Mouse (Mus musculus) forebrain, embryonic 16.5 days (tissue): ENCODE measurements around the gene Rap1gds1. TPM values are rescaled to one million over a fixed set of nuclear protein-coding genes. Genes with fewer than 3 reads are reported as not detected.
A peak's percentile ranks its signal among the peaks of the same experiment; 100 is the strongest.

Experiments used
- ATAC-seq: fragments of 200-750 bp; cut with Nextera tagmentation; 2 replicates; pipeline ENCODE4 v1.8.0; 2017; ENCODE audit warnings: mild to moderate bottlenecking, moderate library complexity
- H3K27ac ChIP-seq: fragments of 300-500 bp; sonication (generic); 2 replicates; pipeline ENCODE4 v1.5.1; 2014; ENCODE audit warnings: low read length, control low read depth
- H3K27me3 ChIP-seq: fragments of 300-500 bp; sonication (generic); replicated peaks from 2 replicates; pipeline ENCODE4 v1.6.1; 2014; ENCODE audit warnings: low read length; ENCODE audit not compliant: control insufficient read depth, insufficient read depth
- H3K36me3 ChIP-seq: fragments of 300-500 bp; sonication (generic); 2 replicates; pipeline ENCODE4 v1.6.1; 2014; ENCODE audit not compliant: control insufficient read depth, insufficient read depth
- H3K4me1 ChIP-seq: fragments of 300-500 bp; sonication (generic); replicated peaks from 2 replicates; pipeline ENCODE4 v1.6.1; 2014; ENCODE audit warnings: low read length; ENCODE audit not compliant: control insufficient read depth, insufficient read depth
- H3K4me2 ChIP-seq: fragments of 300-500 bp; sonication (generic); 2 replicates; pipeline ENCODE4 v1.6.1; 2014; ENCODE audit warnings: mild to moderate bottlenecking, low read length, control low read depth
- H3K4me3 ChIP-seq: fragments of 300-500 bp; sonication (generic); replicated peaks from 2 replicates; pipeline ENCODE4 v1.5.1; 2014; ENCODE audit warnings: mild to moderate bottlenecking, low read length, control low read depth
- H3K9ac ChIP-seq: fragments of 300-500 bp; sonication (generic); replicated peaks from 2 replicates; pipeline ENCODE4 v1.6.1; 2014; ENCODE audit warnings: low read depth, low read length, control low read depth
- H3K9me3 ChIP-seq: fragments of 300-500 bp; sonication (generic); 2 replicates; pipeline ENCODE4 v1.6.1; 2016; ENCODE audit warnings: low read length; ENCODE audit not compliant: control insufficient read depth
- WGBS: fragments of 180-500 bp; shearing (Covaris S2); extraction: QIAGEN DNeasy Blood & Tissue Kit; methylation state at CpG from one replicate; pipeline ENCODE4 v1.1.7; 2014; 5-methylcytosine and 5-hydroxymethylcytosine counted together
- polyA plus RNA-seq: library from polyadenylated mRNA; unstranded; fragments of >200 nt; fragmentation: Nextera tagmentation; extraction: Ambion mirVana; gene quantifications from 2 replicates; pipeline ENCODE4 v1.2.1, GENCODE M21; 2015

The Rap1gds1 gene
- polyA plus RNA-seq, 1 experiment from 2014 or later = 71.0 TPM

GRCm38 (mm10) chr3:139069539-139069938 lies 5.5 kb downstream of the Rap1gds1 start:
- no peaks in the 10 kb centered on the region for H3K36me3 ChIP-seq
- no peak overlapping the region for H3K27ac ChIP-seq
- no peak for ATAC-seq
- H3K4me1 ChIP-seq = peaks cover 4% of the 10 kb centered on the region
- WGBS = 90% methylated on average over 4 of the region's 4 CpGs
- H3K9ac ChIP-seq = no peak overlapping the region
- no peaks in the 10 kb centered on the region for H3K27me3 ChIP-seq
- H3K4me2 ChIP-seq = no peak overlapping the region
- no peaks in the 10 kb centered on the region for H3K9me3 ChIP-seq
- no peak overlapping the region for H3K4me3 ChIP-seq

- H3K9ac ChIP-seq = no peak overlapping the region
- H3K36me3 ChIP-seq = no peaks in the 10 kb centered on the region
- H3K4me2 ChIP-seq = no peak overlapping the region
- no peak for ATAC-seq
- 96% methylated on average over 9 of the region's 9 CpGs for WGBS
- H3K9me3 ChIP-seq = peaks cover 3% of the 10 kb centered on the region
- H3K4me1 ChIP-seq = no peaks in the 10 kb centered on the region
- H3K4me3 ChIP-seq = no peak overlapping the region
- no peak overlapping the region for H3K27ac ChIP-seq
- no peaks in the 10 kb centered on the region for H3K27me3 ChIP-seq
These were observed 10.9 kb downstream of the Rap1gds1 start for GRCm38 (mm10) chr3:139064076-139064475.

DNA sequence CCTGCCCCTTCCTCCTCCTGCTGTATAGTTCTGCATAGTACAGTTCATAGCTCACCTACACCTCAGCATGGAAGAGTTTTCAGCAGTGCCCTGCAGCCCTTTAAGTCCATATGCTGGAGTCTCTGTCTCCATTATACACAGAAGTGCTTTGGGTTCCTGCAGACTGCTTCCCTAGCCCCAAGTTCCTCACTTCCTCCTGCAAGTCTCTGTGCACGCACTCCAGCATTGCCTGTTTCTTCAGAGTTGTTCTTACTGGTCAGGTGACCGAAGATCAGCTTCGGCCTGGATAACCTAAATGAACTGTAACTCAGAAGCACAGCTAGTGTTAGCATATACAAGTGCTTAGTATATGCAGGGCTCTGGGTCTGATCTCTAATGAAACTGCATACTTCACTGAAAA lies 12.9 kb downstream of the Rap1gds1 start:
- Histone ChIP-seq H3K27ac (no peak overlapping the region), H3K36me3 (no peaks in the 10 kb centered on the region), H3K4me2 (no peak overlapping the region), H3K9ac (no peak overlapping the region), H3K27me3 (no peaks in the 10 kb centered on the region), H3K9me3 (peaks cover 3% of the 10 kb centered on the region), H3K4me3 (no peak overlapping the region), H3K4me1 (no peaks in the 10 kb centered on the region)
- 97% methylated on average over 3 of the region's 3 CpGs for WGBS
- no peak for ATAC-seq

DNA sequence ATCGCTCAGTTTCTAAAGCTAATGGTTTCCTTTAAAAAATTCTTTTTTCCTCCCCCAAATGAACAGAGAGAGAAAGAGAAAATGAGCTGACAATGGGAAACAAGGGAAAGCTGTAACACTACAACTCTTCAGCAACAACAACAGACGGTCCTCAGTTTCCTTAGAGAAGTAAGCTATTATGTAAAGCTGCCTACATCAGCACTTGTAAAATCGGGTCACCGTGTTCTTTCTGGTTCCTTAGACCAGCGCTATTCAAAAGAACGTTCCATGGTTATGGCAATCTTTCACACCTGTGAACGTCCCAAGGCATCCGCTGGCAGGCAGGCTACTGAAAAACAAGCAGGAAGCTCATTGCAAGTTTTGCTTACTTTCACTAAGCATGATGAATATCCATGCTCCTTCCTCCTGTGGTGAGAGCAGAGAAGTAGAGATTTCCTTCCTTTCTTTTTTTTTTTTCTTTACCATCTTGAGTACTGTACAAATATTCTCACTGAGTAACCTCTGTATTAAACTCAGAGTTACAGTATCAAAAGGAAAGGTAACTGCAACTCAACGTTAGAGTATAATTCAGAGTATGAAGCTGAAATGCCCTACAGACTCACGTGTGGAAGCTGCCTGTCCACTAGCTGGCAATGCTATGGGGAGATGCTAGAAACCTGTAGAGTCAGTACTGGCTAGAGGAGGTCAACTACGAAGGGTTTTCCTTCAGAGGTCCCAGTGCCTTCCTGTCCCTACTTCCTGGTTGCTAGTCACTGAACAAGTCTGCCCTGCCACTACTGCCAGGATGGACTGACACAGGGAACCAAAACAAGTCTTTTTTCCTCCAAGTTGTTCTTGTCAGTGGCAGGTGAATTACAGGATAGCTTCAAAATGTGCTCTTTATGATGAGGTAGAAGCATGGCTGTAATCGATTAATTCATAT lies 26.0 kb downstream of the Rap1gds1 start:
- Histone ChIP-seq H3K27me3 (no peaks in the 10 kb centered on the region), H3K4me3 (no peak overlapping the region), H3K36me3 (0 out of 2 replicates have a peak, but pooled peaks cover 2% of the 10 kb centered on the region), H3K4me2 (no peak overlapping the region), H3K27ac (no peak overlapping the region), H3K9me3 (no peaks in the 10 kb centered on the region), H3K4me1 (no peaks in the 10 kb centered on the region), H3K9ac (no peak overlapping the region)
- no peak for ATAC-seq
- WGBS = 93% methylated on average over 12 of the region's 12 CpGs

DNA sequence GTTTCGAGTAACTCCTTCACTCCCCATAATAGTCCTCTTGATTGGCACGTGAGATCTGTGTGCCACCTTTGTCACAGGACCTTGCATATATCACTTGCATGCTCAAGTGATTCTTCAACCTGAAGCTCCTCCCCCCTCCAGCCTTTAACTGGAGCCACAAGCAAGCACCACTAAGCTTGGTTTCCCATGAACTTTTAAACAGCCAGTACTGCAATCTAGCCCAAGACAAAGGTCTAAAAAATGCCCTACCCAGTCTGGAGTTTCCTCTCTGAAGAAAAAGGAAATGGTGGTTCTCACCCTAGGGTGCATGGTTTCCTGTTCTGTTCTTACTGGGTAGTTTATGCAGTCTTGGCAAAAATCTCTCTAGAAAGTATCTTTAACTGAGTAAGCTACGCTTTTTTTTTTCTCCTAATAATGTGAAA lies 32.6 kb downstream of the Rap1gds1 start:
- no peak for ATAC-seq
- no peaks in the 10 kb centered on the region for H3K36me3 ChIP-seq
- H3K27ac ChIP-seq = no peak overlapping the region
- no peaks in the 10 kb centered on the region for H3K9me3 ChIP-seq
- H3K27me3 ChIP-seq = no peaks in the 10 kb centered on the region
- 74% methylated on average over 3 of the region's 3 CpGs for WGBS
- no peak overlapping the region for H3K9ac ChIP-seq
- H3K4me3 ChIP-seq = no peak overlapping the region
- H3K4me2 ChIP-seq = no peak overlapping the region
- H3K4me1 ChIP-seq = no peaks in the 10 kb centered on the region

- no peaks in the 10 kb centered on the region for H3K9me3 ChIP-seq
- H3K27me3 ChIP-seq = no peaks in the 10 kb centered on the region
- no peak overlapping the region for H3K4me2 ChIP-seq
- no peaks in the 10 kb centered on the region for H3K4me1 ChIP-seq
- H3K27ac ChIP-seq = no peak overlapping the region
- no peak for ATAC-seq
- WGBS = 90% methylated on average over 4 of the region's 4 CpGs
- no peak overlapping the region for H3K4me3 ChIP-seq
- no peak overlapping the region for H3K9ac ChIP-seq
- H3K36me3 ChIP-seq = no peaks in the 10 kb centered on the region
These were observed 33.1 kb downstream of the Rap1gds1 start for GRCm38 (mm10) chr3:139041921-139042320.

GRCm38 (mm10) chr3:139037030-139037429 lies 38.0 kb downstream of the Rap1gds1 start:
- ATAC-seq = no peak

DNA sequence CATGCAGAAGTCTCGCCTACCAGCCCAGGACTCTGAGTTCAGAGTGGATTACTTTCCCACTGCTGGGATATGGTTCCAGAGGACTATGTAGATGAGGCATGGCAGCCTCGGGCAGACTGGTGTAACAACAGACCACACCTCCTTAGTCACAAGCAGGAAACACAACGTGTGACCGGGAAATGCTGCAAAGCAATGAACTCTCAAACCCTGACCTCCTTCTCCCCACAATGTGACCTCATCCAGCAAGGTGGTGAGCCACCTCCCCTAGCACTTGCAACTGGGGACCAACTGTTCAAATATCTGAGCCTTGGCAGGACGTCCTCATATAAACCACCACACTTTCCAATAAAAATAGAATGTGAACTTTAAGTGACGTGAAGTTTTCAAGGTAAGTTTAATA lies 41.8 kb downstream of the Rap1gds1 start:
- Histone ChIP-seq H3K9ac (no peak overlapping the region), H3K4me3 (no peak overlapping the region), H3K36me3 (no peaks in the 10 kb centered on the region), H3K27me3 (no peaks in the 10 kb centered on the region), H3K4me1 (no peaks in the 10 kb centered on the region), H3K27ac (no peak overlapping the region), H3K4me2 (no peak overlapping the region), H3K9me3 (no peaks in the 10 kb centered on the region; the same call in 1 of the 2 replicates)
- ATAC-seq = no peak
- 93% methylated on average over 6 of the region's 6 CpGs for WGBS

More at GRCm38 (mm10) chr3:139037030-139037429, 38.0 kb downstream of the Rap1gds1 start:
- H3K27ac ChIP-seq = no peak overlapping the region
- H3K9me3 ChIP-seq = no peaks in the 10 kb centered on the region; the same call in 1 of the 2 replicates
- 91% methylated on average over 4 of the region's 4 CpGs for WGBS
- no peak overlapping the region for H3K9ac ChIP-seq
- no peaks in the 10 kb centered on the region for H3K4me1 ChIP-seq
- H3K27me3 ChIP-seq = no peaks in the 10 kb centered on the region
- H3K4me3 ChIP-seq = no peak overlapping the region
- H3K36me3 ChIP-seq = no peaks in the 10 kb centered on the region
- H3K4me2 ChIP-seq = no peak overlapping the region

GRCm38 (mm10) chr3:139030644-139031227 lies 44.3 kb downstream of the Rap1gds1 start:
- H3K36me3 ChIP-seq = no peaks in the 10 kb centered on the region
- no peak overlapping the region for H3K27ac ChIP-seq
- 36% methylated on average over 4 of the region's 4 CpGs for WGBS
- no peaks in the 10 kb centered on the region for H3K27me3 ChIP-seq
- no peak overlapping the region for H3K4me3 ChIP-seq
- H3K4me1 ChIP-seq = no peaks in the 10 kb centered on the region
- H3K4me2 ChIP-seq = no peak overlapping the region
- H3K9ac ChIP-seq = no peak overlapping the region
- no peaks in the 10 kb centered on the region; the same call in 1 of the 2 replicates for H3K9me3 ChIP-seq
- ATAC-seq = peak; percentile 75; the same call in 1 of the 2 replicates
